Mouse (Mus musculus): Measurements from ENCODE around the gene Artn. TPM values are rescaled to one million over a fixed set of nuclear protein-coding genes. Genes with fewer than 3 reads are reported as not detected.

Artn gene
- total RNA-seq, 4 experiments from 2014 or later: 1.5 to 2.2 (median 1.9) TPM

DNA sequence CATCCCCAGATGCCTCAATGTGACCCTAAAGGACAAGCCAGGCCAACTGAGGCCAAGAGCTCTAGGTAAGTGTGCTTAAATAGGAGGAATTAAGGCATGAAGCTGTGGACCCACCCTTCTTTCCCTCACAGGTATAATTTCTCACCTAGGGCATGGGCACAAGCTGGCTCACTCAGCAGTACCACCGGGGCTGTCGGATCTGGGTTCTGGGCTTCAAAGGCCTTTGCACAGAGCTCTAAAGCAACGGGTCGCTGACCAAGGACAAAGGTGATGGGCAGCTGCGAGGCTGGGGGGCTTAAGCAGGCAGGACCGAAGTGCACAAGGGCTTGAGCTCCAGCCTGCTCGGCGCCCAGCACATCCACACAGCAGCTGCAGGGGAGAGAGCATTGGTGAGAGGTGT, 38.8 kb downstream of the Artn start:
- DNase-seq (ENCODE audit: low spot score in 2 of 2): no peak

DNA sequence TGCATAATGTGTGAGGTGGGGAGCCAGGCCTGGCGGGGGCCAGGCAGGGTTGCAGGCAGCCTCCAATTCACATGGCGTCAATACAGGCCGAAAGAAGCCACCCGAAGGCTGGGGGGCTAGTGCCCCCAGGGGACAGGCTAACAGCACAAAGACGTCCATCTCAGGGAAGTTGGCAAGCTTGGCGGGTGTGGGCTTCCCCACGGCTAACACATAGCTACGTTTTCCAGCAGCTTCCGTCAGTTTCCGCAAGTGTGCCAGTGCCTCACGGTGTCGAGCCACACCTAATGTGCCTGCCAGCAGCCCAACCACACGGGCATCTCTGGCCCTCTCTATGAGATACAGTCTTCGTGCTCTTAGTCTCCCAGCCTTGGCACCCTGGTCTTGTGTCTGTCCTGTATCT, 39.5 kb downstream of the Artn start:
- no peak for DNase-seq (ENCODE audit: low spot score in 2 of 2)

DNA sequence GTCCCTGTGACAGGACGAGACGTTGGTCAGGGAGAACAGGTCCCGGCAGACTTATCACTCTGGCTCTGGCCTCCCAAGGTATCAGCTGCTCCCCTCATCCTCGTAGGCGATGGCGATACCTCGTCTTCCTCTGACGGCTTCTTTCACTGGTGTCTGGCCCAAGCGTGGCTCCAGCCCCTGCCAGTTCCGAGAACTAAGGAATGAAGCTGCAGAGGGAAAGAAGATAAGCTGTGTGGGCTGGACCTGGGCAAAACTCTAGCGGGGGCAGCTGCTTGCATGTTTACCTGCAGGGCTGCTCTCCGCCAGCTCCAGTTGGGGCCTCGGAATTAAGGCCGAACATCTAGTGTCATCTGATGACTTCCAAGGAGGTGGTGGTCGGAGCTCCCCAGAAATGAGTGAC, 40.1 kb downstream of the Artn start:
- DNase-seq (ENCODE audit: low spot score in 2 of 2): no peak

DNA sequence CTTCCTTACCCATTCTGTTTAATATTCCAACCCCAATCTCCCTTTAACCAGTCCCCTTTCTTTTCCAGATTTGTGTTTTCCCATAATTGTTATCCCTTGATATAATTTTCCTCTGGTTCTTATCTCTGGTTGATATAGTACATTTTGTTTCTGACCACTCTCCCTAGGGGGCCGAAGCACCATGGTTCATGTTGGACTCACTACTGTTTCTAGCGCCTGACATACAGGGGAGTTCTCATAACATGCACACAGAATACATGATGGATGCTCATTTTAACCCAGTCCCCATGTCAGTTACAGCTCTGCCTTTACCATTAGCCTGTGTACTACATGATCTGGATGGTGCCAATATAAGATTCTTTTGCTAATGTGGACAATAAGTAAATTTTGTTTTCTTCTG, 41.6 kb downstream of the Artn start:
- no peak for DNase-seq (ENCODE audit: low spot score in 2 of 2)

DNA sequence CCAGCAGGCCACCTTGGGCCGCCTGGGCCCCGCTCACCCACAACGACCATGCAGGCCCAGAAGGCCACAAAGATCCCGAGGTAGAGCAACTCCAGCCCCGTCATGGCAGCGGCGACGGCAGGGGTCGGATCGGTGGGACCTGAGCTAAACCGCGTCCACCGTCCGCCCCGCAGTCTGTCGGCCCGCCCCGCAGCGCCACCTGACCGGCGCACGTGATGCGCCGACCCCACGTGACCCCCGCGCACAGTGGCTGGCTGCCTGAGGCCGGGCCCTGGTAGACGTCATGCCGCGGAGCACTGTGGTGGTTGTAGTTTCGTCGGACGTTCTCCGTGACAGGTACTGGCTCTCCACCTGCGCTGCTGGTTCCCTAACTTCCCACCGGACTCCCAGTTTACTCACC, 42.4 kb downstream of the Artn start, which contains the start of gene Atp6v0b:
Atp6v0b (minus strand) TSS at position 201 of the 400 bp plus-strand sequence.
- peak; percentile 92 to 95 for DNase-seq (ENCODE audit: low spot score in 2 of 2)

DNA sequence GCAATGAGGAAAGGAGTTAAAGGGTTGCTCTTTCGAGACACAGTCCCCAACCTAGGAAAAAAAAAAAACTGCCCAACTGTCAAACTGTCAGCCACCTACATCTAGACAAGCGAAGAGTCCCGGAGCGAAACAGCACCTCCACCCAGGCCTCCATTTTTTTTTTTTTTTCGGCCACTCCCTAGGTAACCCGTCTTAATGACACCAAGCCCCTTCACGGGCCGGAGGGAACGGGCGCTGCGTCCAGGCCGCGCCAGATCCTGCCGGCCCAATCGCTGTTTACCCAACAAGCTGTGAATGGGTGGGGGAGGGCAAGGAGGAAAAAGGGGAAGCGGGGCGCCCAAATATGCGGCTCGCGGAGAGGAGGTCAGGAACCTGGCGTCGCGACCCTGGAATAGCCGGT, 42.9 kb downstream of the Artn start:
- no peak for DNase-seq (ENCODE audit: low spot score in 2 of 2)

DNA sequence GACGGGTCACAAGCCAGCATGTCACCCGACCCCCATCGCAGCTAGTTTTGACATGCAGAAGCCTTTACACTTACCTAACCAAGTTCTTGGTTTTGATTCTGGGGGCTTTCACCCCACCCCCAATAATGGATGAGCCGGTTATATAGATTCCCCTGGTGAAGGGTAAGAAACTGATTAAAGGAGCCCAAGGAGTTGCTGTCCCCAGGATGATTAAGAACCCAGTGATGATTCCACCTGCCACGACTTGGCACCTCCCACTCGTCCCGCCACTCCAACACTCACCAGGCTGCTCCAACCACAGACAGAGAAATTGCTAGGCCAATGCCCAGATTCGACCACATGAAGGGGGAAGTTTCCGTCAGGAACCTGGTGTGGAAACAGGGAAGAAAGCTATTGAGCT, 43.6 kb downstream of the Artn start:
- DNase-seq (ENCODE audit: low spot score in 2 of 2): no peak

DNA sequence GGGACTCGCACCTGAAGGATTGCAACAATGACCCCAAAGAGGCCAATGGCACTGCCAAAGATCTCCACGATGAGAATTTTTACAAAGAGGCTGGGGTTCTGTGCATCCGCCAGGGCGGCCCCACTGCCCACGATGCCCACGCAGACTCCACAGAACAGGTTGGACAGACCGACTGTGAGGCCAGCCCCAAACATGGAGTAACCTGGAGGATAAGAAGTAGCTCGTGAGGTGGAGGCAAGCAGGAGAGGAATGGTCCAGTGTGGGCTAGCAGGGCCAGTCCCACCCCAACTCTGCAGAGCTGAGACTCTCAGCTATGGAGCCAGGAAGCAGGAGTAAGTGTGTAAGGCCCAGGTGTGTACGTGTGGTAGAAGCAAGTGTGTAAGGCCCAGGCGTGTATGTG, 44.5 kb downstream of the Artn start:
- DNase-seq (ENCODE audit: low spot score in 2 of 2): no peak

DNA sequence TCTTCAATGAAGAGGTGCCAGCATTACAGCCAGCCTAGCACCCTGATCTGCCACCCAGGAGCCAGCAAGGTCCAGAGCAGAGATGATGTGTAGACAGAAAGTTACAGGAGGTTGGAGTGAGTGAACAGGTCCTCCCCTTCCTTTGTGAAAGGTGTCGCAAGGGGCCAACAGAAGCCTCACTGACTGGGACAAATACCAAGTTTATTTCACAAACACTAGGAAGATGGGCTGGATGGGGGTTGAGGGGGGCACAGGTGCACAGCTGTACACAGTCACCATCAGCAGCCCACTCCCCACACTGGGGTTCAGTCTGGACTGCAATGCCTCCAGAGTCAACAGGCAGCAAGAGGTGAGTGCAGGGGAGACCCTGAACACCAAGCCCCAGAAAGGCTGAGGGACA, 45.4 kb downstream of the Artn start:
- no peak for DNase-seq (ENCODE audit: low spot score in 2 of 2)

DNA sequence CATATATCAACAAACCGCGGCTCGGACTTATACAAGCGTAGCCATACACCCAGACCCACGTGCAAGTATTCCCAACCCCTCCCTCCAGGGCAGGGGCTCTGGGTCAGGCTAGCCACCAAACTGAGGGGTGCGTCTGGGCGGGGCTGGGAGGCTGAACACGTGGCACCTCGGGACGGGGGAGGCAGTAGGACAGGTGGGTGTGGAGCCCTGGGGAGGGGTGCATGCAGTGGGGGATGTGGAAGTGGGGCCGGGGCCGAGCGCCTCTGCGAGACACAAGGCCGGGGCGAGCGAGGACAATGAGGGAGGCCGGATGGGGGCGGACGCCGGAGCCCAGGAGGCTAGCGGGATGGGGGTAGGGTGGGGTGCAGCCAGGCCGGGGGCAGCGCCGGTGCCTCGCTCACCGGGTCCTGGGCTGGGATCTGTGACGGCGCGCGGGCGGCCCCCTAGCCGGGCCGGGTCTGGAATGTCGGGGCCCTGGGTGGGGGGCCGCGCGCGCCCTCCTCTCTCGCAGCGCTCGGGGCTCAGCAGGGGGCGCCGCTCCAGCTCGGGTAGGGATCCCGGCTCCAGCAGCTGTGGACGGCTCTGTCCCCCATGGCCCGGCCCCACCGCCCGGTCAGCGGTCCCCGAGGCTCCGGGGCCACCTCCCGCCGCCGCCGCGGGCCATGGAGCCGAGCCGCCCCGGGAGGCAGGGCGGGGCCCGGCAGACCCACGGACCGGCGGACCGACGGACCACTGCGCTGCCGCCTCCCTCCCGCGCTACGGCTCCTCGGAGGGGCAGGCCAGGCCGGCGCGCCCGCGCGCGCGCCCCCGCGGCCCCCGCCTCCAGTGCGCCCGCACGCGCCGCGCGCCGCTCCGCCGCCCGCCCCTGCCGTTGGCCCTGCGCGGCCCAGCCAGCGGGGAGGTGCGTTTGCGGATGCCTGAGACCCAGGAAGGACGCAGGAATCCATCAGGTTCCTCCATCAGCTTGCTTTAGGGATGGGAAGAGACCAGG, 46.6 kb downstream of the Artn start, which contains the start of gene B4galt2:
B4galt2 (minus strand) TSS at position 787 of the 991 bp plus-strand sequence.
- DNase-seq (ENCODE audit: low spot score in 2 of 2): peak in 1 of 2 experiments; percentile 52

DNA sequence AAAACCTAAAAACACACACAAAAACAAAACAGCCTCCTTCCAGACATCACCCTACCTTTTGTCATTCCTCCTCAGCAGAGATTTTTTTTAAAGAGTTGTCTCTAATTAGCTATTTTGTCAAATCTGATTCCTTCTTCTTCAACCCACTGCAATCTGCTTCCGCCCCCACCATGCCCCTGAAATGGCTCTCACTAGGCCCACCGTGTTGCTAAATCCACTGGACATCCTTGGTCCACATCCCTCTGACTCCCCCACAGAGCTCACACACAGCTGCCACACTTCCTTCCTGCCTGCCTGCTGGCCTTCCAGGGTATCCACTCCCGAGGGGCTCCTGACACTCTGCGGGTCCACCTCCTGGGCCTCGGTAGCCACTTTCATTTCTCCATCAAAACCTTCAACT, 50.9 kb downstream of the Artn start:
- DNase-seq (ENCODE audit: low spot score in 2 of 2): no peak

DNA sequence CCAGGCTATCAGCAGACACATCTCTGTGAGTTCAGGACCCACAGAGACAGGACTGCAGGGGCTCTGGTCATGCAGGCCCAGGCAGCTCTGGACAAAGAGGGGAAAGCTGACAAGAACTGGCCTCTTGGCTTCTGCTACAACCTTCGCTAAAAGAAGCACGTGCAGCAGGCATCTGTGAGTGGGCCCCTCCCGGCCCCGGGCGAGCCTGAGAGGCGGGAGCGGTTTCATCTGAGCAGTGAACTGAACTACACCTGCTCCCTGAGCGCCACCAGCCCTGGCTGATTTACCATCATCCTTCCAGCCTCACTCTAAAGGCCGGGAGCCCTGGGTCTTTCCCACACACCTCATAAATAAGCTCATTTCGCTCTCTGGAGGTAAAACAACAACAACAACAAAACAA, 51.3 kb downstream of the Artn start:
- no peak for DNase-seq (ENCODE audit: low spot score in 2 of 2)

Other genes with a start within 250 kb of the Artn start
- gene Dmap1, start 247.5 kb downstream of the Artn start, total RNA-seq (2022): 10 to 100 TPM; 38.0 to 39.9 (median 39.4) TPM
- gene Gm12845, start 205.4 kb downstream of the Artn start, total RNA-seq (2022): not detected
- gene Klf17, start 164.1 kb downstream of the Artn start, total RNA-seq (2022): not detected
- gene Slc6a9, start 95.3 kb downstream of the Artn start, total RNA-seq (2022): 10 to 100 TPM; 41.8 to 48.9 (median 44.4) TPM
- gene Ccdc24, start 57.2 kb downstream of the Artn start, total RNA-seq (2022): 1 to 10 TPM in 1 of 4 experiments, under 1 TPM in 3; 0.72 to 1.1 (median 0.83) TPM
- gene B4galt2, start 46.3 kb downstream of the Artn start, total RNA-seq (2022): 10 to 100 TPM; 59.6 to 64.5 (median 63.4) TPM
- gene Atp6v0b, start 42.4 kb downstream of the Artn start, total RNA-seq (2022): 100 to 1,000 TPM; 406 to 438 (median 423) TPM
- gene Dph2, start 37.7 kb downstream of the Artn start, total RNA-seq (2022): 10 to 100 TPM in 3 of 4 experiments, 1 to 10 TPM in 1; 9.0 to 11.5 (median 11.0) TPM
- 100 to 1,000 TPM; 127 to 140 (median 130) TPM for gene Ipo13, start 14.8 kb downstream of the Artn start, total RNA-seq (2022)
- 10 to 100 TPM; 38.4 to 49.5 (median 44.6) TPM for gene St3gal3, start 205.2 kb upstream of the Artn start, total RNA-seq (2022)

Data from layer of hippocampus, adult 8-10 months (tissue).